Mouse (Mus musculus) ovary, adult 18-20 months (tissue): Measurements from ENCODE around the gene Slc25a11.

Experiments used
- DNase-seq: peaks from one replicate; pipeline ENCODE4 v3.0.0; 2022; ENCODE audit warnings: low spot score, mixed read lengths

Gene Slc25a11

GRCm38 (mm10) chr11:70621972-70622814, 25.1 kb downstream of the Slc25a11 start:
- DNase-seq = no peak

DNA sequence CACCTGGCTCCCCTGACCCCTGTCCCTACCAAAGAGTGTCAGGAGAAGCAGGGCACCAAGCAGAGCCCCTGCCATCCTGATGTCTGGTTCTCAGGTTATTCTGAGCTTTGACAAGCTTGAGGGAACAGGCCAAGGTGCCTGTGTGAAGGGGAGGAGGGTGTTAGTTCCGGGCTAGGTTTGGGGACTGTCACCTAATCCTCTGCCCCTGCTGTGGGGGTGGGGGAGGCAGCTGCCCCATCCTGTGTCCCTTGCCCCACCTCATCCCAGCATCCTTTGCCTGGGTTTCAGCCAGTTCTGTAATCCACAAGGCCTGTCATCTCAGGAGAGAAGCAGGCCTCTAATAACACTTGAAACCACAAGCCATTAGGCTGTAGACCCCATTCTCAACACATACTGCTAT, 28.2 kb downstream of the Slc25a11 start, which contains the start of gene Chrne:
Gene Chrne, minus strand, starts transcription at position 116 of the 400 bp plus-strand sequence.
- DNase-seq = no peak

DNA sequence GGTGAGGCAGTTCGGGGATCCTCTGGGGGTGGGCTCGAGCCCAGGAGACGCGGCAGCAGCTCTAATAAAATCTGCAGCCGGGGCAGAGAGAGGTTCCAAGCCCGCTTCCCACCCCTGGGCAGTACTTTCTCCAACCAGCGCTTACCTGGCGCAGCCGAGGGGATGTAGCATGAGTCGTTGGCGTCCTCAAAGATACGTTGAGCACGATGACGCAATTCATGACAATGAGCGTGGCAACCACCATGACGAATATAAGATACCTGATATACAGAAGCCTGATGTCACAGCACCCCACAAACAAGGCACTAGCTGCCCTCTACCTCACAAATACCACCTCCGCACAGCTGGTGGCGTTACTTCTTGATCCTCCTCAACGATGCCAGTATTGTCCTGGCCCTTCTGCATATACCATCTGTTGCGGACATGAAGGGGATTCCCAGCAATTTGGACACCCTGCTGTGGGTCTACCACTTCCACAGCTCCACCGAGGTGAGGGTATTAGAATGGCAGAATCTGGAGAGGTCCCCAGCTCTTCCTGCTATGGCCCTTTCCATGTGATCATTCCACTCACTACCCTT, 31.7 kb downstream of the Slc25a11 start, which contains the start of gene 4930544D05Rik:
Gene 4930544D05Rik, plus strand, starts transcription at position 333 of the 578 bp plus-strand sequence.
- DNase-seq = no peak

DNA sequence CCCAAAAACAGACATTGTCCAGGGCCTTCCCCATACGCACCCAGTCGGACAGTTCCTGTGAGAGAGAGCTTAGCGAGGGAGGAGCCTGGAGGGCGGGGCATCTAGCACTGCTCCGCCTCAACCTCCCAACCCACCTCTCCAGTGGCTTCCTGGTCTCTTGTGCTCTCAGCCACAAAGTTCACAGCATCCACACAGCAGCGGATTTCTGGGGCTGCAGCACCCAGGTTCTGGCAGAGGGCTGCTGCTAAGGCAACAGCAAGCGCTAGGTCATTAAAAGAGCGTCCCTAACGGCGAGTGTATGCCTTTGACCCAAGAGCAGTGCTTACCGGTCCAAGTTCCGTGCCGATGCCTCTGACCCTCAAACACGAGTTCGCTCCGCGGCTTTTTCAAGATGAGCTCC, 32.2 kb downstream of the Slc25a11 start:
- DNase-seq = peak; percentile 59

- no peak for DNase-seq
Observed at GRCm38 (mm10) chr11:70612505-70612904, 34.8 kb downstream of the Slc25a11 start.

DNA sequence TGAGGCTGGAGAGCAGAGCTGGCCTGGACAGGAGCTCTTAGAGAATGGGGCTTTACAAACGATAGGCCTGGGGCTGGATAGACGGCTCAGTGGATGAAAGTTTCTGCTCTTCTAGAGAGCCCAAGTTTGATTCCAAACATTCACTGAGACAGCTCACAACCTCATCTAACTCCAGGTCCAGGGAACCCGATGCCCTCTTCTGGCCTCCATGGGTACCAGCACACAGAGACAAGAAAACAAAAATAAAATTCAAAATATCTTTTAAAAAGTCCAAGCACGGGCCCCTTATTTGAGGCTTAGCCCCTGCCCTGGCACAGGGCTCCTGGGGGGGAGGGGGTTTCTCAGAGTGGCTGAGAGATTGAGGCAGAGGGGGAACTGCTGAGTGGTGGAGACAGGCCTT, 36.5 kb downstream of the Slc25a11 start:
- no peak for DNase-seq

- no peak for DNase-seq
Observed at GRCm38 (mm10) chr11:70608381-70609066, 38.8 kb downstream of the Slc25a11 start.

DNA sequence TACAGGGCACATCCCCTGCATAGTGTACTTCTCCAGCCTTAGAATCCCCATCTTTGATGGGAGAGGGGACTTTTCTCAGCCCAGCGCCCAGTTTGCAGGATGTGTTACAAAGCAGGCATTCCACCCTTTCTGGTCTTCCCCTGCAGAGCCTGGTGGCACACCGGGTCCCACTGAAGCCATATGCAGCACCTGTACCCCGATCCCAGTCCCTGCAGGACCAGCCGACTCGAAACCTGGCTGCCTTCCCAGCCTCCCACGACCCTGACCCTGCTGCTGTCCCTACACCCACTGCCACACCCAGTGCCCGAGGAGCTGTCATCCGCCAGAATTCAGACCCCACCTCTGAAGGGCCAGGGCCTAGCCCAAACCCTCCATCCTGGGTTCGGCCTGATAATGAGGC, 39.7 kb downstream of the Slc25a11 start:
- DNase-seq = no peak

DNA sequence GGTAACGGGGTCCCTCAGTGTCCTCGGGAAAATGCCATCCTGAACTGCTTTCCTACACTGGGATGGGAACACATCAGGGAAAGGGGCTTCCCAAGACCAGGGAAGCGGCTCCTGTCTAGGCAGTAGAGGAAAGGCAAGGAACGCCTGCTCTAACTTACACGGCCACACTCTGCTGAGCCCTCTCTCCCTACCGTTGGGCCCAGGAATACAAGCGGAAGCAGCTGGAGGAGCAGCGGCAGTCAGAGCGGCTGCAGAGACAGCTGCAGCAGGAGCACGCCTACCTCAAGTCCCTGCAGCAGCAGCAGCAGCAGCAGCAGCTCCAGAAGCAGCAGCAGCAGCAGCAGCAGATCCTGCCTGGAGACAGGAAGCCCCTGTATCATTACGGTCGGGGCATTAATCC, 40.6 kb downstream of the Slc25a11 start:
- no peak for DNase-seq

DNA sequence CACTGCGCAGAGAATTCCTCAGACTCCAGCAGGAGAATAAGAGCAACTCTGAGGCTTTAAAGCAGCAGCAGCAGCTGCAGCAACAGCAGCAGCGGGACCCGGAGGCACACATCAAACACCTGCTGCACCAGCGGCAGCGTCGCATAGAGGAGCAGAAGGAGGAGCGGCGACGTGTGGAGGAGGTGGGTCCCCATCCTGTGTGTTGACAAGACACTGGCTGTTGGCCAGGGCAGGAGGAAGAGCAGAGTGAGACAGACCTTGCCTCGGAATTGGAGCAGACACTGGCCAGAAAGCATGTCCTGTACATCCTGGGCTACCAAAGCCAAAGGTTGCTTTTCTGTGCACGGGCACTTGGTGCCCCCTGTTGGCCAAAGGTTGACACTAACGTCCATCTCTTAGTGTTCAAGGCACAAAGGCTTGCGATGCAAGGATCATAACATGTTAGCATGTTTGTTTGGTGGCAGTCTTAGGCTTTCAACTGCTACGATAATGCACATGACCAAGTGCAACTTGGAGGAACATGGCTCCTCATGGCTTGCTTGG, 42.2 kb downstream of the Slc25a11 start:
- peak; percentile 37 for DNase-seq

DNA sequence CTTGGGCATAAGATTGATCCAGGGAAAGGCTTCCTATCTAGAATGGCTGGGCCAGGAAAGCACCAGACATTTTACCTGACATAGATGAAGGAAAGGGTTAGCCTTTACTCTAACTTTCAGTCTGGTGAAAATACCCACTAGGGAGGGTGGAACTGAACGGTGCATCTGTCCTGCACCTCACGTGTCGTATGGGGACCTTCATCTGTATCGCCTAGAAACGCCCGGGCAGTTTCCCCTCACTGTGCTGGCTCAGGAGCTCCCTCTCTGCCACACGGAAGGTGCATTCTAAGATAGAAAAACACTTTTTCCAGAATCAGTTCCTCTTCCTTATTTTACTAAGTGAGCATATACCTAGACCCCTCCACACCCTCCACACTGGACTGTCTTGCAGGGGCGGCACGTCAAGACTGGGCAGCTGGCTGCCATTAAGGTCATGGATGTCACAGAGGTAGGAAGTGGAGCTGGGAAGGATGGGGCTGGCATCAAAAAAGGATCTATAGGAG, 48.8 kb downstream of the Slc25a11 start:
- no peak for DNase-seq

DNA sequence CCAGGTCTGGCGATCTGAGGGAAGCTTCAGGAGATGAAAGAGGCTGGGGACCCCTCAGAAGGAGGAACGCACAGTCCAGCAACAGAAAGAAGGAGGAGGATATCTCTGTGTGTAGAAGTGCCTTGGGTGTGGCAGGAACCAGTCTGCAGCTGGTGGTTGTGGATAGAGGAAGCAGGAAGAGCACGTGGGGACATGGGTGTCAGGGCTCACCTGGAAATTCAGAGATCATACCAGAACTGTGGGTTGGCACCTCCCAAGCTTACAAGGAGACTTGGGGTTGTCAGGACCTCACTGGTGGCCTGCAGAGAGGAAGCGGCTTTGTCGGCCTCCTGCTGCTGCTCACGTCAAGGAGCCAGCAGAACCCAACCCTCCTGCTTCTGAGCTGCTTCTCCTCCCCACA, 50.0 kb downstream of the Slc25a11 start:
- DNase-seq = no peak

- no peak for DNase-seq
Observed at GRCm38 (mm10) chr11:70596094-70596493, 51.2 kb downstream of the Slc25a11 start.

GRCm38 (mm10) chr11:70595638-70596037, 51.6 kb downstream of the Slc25a11 start:
- no peak for DNase-seq

- no peak for DNase-seq
Observed at GRCm38 (mm10) chr11:70594253-70594989, 52.9 kb downstream of the Slc25a11 start.
